Mouse (Mus musculus): ENCODE measurements around the gene Sgk1. TPM values are rescaled to one million over a fixed set of nuclear protein-coding genes. Genes with fewer than 3 reads are reported as not detected.

Gene Sgk1
- polyA plus RNA-seq (2017; shearing (Covaris generic)) = 10 to 100 TPM; 34.8 to 57.5 TPM

DNA sequence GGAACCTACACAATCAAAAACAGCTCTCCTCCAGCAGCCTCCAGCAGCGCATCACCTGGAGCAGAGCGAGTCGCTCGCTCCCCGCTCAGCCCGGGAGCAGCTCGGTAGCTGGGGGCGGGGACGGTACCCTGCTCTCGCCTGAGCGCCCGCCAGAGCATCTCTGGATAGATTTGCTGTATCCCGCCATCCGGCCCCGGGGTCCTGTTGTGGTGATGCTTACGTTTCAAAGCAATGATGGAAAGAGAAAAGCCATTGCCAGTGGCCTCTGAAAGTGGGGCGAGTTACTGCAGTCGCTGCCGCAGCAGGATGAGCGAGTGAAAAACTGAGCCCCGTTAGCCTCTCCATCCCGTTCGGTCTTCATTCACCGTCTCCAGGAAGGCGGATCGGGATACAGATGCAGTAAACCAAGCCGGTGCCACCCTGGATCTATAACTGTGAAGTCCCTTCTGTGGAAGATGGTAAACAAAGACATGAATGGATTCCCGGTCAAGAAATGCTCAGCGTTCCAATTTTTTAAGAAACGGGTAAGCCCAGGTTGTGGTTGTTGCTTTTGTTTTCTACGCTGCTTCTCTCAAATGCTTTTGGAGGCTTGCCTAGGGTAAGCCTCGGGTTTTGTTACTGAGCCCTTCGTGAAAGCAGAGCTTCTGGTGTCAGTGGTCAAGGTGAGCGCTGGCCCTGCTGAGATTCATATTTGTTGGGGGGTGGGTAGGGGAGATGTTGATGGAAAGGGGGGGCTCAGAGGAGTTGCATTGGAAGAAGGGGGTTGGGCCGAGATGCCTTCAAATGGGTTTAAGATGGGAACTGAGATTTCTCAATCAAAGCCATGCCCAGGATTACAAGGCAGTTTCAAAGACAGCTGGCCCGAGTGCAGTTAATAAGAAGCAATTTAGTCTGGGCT lies at the start of gene Sgk1:
Gene Sgk1, plus strand, starts transcription at position 1 of the 898 bp plus-strand sequence.
- peak; percentile 69 for ATAC-seq

DNA sequence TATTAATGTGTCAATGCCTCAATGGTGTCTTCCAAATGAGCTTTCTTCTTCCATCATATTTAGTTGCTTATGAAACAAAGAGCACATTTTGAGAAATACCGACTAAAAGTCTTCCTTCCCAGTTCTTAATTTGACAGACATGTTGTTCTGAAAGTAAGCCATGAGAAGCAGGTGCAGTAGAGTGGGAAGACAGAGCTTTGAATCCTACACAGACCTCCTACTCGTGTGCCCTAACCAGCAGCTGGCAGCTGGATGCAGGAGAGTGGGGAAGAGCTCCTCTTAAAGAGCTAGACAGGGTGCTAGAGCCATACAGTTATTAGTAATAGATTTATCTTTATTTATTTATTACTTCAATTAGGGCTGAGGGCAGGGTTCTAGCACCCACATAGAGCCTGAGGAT lies 49.7 kb upstream of the Sgk1 start:
- no peak for ATAC-seq

DNA sequence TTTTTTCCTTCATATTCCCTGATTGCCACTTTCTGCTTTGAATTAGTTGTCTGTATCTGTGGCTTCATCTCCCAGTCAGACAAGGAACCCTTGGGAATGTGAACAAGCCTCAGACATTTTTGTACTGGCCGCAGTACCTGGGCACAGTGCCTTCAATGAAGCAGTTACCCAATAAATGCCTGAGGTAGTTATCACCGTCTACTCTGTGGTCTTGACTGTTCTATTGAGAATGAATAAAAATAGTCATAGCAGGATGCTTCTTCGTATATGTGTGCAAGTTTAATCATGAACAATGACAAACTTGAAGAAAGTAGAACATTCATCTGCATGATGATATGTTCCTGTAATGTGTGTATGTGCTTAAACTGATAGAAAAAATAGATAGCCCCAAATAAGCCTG lies 48.2 kb upstream of the Sgk1 start:
- ATAC-seq = no peak

DNA sequence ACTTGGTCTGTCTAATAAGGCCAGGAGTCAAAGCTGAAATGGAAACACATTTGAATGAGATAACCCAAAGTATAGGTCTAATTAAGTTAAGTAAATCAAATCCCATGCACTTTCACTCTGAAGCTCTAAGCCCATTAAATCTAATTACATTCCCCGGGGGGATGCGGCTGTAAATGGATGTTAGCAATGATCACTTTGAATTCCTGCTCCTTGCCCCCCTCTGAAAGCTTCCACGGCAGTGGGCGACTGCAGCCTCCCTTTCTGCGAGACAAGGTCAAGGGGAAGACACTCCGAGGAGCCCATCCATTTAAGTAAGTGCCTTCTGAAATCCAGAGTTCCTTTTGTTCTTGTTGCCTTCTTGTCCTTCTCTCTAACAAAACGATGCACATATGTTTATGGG lies 46.9 kb upstream of the Sgk1 start:
- no peak for ATAC-seq

DNA sequence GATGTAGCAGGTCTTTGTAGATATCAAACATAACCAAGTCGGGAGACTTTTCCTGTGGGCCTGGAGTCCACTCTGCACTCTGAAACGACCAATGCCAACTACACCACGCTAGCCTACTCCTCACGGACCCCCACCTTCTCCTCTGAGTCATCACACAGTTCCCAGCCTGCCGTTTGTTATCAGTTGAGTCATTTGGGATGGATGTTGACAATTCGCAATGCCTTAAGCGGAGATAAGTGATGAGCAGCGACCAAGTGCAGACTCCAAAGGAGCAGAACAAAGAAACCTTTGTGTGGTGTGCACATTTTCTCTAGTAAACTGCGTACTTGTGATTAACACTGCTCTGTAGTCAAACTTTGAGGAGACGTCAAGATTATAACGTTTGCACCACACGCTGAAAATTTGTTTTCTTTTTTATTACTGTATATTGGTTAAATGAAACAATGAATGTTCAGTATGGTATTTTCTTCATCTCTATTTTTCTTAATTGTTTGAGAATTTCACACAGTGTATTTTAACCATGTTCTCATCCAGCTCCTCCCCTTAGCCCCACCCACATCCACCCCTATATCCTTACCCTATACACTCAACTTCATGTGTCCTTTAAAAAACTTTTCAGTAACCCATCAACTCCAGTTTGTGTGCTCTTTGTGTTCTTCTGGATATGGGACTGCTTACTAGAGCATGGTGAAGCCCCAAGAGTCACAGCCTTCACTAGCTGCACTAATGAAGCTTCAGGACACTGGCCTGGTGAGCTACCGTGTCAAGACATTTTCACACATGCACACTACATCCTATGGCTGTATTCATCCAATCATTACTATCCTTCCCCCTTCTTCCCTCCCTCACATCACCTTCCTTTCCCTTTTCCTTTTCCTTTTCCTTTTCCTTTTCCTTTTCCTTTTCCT lies 42.5 kb upstream of the Sgk1 start:
- ATAC-seq = no peak

DNA sequence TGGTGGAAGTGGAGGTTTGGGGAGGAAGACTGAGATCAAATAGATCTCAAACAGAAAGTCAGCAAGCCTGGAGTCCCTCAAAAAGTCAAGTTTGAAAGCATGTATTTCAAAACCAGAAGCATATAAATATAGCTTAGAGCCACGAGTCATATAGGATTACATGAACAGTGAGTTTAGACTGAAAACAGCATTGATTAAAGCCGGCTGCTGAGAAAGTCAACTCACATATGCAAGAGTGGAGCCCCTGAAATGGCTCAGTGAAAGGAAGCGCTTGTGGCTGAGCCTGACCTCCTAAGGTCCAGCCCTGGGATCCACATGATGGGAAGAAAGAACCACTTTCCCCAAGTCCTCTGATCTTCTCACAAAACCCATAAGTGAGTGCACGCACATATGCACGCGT lies 38.7 kb upstream of the Sgk1 start:
- ATAC-seq = no peak

DNA sequence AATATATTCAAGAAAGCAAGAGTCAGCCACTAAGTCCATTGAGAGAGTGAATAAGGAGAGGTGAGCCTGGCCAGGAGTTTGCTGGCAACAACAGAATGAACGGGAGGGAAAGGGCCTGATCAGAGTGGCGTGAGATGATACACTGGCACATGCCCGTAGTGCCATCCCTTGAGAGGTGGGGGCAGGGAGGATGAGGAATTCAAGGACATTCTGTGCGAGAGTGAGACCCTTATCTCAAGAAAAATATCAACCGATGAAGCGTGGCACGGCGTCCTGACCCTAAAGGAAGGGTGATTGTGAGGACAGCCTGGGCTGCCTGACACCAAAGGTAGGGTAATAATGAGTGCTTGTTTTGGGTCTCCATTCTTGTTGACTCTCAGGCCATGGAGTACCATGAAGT lies 38.1 kb upstream of the Sgk1 start:
- no peak for ATAC-seq

DNA sequence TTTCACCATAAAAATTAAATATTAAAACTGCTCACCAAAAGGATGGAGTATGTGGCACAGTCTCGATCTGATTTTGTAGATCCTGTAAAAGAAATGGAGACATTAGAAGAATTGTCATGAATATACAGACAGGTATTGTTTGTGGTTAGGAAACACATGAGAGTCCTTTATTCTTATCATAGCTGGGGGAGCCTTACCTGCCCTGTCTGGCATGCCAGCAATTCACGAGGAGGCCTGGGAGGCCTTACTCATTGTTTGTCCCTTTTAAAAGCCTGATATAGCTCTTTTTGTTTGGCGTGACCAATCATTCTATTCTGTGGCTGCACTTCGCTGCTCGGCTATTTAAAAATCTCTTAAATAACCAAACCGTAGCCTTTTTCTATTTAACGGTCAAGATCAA lies 37.6 kb upstream of the Sgk1 start:
- ATAC-seq = no peak

DNA sequence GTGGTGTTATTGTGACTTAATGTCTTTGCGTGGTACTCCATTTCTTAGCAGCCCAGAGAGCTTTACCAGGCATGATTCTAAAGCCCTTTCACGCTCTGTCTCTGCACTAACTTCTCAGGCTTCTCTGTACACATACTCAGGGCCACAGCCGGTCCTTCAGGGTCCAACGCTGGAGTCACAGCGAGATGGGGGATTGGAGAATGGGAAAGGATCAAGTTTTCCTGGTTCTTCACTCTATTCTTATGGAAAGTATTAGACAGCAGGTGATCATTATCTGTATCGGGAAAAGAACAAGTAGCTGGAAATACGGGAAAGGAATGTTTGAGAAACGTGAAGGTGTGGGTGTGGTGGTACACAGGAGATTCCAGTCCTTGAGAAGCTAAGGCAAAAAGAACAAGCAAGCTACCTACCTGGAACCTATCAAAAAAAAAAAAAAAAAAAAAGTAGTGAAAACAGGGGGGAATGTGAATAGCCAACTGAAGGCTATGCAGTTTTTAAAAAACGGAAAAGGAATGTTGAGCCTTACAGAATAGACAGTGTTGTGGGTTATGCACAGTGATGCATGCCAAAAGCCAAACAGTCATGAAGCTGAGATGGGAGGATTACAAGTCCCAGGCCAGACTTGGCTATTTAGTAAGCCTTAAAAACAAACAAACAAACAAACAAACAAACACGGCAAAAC lies 36.2 kb upstream of the Sgk1 start:
- ATAC-seq = no peak

DNA sequence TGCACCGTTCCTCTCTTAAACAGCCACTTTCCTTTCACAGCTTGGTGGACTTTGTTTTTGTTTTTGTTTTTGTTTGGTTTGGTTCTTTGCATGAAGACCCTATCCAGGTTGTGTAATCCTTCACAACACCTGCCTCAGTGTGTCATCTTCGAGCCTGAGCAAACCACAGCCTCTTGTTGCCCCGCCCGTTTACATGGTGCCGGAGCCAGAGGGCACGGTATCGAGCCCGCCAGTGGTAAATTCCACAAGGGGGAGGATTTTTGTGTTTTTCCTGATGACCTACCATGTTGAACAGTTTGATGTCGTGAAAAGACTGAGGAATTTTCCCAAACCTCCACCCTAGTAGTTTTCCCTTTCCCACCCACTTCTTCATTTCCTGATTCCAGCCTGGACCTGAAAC lies 35.6 kb upstream of the Sgk1 start:
- ATAC-seq = no peak

DNA sequence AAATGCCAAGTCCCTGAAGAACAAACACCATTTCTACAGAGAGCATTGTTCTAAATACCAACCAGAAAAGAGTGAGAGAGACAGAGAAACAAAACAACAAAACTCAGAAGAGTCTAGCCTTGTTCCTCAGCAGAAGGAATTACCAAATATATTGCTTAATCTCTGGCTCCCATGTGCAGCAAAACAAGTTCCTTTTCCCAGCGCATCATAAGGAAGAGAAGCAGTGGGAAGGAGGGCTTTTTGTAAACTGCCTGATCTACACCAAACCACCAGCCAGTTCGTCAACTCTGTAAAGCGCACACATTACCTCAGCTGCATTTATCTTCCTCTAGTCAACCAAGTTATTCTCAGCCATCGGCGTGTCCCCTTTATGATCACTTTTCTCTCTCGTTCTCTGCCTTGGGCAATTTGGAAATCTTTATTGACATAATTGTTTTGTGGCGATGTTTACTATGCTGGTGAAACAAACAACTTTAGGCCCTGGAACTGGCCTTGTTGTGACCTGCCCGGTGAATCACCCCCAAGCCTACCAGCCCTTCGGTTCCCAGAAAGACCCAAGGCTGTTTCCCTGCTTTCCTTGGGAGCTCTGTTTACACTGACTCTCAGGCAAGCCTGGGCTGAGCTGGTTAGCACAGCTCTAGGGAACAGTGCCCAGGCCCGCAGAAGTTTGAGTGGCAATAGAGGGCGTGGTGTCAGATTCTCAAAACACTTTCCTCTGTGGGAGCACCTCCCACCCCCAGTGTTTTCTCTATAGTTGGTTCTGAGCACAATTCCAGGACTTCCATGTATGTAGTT lies 34.8 kb upstream of the Sgk1 start:
- ATAC-seq = no peak

DNA sequence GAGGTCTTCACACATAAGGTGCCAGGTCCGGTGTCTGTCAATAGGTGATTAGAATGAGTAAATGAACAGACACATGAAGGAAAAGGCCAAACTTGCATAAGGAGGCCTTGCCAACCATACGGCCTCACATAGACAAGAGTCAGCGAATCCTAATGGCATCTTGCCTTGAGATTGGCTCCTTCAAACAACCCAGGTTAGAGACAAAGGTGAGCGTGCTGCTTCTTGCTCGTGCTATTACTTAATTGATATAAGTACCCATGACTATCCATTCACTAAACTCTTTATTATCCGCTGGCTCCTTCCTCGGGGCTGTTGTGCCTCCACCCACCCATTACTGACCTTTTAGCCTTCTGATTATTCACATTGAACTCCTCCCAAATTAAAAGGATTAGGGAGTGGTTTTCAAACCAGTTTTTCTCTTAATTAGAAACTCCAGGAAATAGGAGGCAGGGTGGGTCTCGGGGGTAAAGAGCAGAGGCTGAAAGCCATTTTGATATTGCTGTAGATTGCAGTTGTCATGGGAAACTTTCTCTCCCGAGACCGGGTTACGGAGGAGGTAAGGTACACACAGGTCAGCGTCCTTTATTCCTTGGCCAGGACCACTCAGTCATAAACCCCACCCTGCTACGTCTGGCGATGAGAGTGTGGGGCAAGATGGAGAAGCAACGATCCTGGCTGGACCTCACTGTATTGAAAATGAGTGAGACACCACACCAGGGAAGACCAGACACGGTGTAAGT lies 33.9 kb upstream of the Sgk1 start:
- no peak for ATAC-seq

DNA sequence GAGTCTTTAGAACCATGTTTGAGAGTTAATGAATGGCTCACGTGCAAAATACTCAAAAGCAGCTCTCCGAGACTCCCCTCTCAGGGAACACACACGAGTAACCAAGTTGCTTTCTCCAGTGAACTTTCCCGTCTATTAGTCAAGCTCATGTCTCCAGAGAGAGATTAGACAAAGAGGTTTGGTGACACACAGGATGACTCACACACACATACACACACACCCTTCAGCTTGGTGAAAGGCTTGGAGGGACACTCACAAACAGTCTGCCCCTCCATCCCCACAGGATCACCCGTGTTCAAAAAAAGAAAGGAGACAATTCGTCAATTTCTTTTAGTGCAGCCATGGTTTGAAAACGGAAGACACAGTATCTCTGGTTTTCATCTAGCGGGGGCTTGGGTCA lies 32.7 kb upstream of the Sgk1 start:
- no peak for ATAC-seq

DNA sequence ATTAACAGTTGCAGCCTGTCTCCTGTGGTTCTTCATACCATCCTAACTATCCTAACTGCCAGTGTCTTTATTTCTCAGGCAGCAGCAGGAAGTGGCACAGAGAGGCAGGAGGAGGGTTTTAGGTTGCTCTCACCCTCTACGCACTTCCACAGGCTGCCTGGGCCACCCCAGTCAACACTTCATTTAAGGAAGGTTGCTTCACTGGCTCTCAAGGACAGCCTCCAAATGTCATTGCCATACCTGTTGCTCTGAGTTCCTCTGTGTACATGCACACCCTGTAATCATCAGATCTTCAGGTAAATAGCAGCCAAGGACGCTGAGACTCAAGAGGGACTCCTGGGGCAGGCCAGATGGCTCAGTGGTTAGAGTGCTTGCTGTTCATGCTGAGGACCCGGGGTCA lies 31.7 kb upstream of the Sgk1 start:
- no peak for ATAC-seq

DNA sequence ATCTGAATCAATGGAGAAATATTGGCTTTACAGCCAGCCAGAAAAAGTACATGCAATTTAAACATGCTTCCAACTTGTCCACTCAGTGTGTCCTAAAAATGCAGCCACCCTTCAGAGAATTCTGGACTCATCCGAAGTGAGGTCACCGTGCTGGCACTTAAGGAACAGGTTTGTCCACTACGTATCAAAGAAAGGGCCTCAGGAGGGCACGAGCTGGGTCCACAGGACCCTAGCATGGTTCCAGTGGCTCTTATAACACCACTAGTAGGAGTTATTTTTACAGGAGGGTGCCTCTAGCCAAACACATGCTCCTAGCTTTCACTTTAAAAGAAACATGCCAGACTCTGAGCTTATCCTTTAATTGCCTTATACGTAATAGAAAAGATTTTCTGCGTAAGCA lies 28.9 kb upstream of the Sgk1 start:
- ATAC-seq = no peak

DNA sequence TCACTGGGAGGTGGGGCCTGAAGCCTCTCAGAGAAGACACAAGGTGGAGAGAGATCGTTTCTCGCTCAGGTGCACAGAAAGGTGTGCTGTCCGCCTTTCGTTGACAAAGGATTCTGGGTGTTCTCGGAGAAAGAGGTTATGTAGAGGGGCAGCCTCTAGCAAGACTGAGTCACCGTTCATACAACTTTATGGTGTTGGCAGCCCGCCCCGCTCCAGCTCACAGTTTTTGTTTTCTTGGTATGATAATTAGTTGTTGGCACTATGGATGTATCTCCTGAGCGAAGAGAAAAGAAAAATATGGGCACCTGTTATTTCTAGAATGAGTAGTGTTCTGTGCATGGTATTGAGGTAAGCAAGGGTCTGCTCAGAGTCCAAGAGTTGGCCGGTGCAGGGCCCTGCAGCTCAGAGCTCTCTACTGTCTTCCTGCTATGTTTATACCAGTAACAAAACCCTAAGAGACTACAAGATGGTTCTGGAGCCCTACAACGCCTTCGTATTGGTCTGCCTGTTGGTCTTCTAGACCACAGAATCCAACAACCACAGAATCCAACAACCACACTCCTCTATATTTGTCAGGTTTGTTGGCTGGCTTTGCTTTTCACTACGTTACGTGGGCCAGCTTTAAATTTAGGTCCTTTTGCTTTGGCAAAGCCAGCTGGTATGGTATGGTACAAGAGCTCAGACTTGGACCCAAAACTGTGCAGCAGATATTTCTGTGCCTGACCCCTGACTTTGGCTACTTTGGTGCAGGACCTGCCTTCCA lies 28.2 kb upstream of the Sgk1 start:
- ATAC-seq = no peak

DNA sequence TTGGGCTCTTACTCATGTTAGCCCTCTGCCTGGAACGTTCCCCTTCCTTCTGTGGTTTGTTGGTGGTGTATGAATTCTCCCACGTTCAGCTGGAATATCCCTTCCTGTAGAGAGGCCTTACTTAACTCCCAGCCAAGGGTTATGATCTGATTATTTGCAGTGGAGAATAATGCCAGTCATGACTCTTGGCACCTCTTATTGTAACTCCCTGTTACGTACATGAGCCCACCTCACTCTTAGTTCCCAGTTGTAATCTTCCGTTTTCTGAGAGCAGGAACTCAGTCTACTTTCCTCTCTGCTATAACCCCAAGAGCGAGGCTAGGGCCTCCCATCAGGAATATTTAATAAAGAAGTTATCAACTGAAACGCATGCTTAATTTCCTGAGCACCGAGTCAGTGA lies 26.6 kb upstream of the Sgk1 start:
- no peak for ATAC-seq

DNA sequence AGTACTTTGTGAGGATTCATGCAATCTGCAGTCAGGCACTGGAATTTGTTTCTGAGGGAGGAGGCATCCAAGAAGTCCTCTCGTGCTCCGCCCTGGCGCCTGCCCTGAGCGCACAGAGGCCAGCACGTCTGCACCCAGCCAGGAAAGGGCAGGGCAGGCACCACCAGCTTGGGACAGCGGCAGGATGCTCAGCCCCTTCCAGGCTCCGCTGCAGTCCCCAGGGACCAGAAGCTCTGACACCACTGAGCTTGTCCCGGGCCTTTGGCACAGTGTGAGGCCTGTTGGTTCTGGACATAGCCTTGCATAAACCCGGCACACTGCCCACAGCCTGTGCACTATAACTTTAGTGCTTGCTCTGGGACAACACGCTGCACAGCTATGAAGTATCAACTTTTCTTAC lies 24.3 kb upstream of the Sgk1 start:
- no peak for ATAC-seq

DNA sequence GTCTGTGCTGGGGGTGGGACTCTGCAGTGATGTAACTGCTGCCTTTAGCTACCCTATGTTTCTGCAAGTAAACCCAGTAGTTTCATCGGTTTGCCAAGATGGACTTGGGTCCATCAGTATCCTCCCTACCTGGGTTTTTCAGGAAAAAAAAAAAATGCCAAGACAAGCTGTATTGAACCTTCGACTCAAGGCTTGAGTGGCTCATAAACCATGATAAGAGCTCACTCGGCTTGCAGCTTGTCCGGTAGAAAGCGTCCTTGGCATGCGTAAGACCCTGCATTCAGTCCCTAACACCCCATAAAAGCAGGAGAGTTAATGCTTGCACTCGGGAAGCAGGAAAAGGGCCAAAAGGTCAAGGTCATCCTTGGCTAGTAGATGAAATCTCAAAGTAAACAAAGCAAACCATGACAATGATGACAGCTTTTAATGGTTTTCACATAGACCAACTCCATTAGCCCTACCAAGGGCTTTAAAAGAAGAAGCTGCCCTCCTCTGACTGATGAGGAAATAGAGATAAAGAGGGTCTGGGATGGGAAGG lies 23.5 kb upstream of the Sgk1 start:
- no peak for ATAC-seq

DNA sequence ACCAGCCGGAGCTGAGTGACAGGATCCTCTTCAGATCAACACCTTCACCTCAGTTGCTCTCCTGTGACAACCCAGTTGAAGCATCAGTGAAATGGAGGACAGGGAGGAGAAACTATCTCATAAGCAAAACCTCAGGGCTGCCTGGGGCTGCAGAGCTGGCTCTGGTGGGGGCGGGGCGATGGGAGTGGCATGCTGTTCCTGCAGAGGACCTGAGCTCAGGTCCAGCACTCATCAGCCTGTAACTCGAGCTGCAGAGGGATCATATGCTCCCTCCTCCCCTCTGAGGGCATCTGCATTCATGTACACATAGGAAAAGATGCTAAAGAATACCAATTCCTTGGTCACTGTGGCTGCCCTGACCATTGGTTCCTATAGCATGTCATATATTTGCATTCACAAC lies 15.5 kb upstream of the Sgk1 start:
- no peak for ATAC-seq

DNA sequence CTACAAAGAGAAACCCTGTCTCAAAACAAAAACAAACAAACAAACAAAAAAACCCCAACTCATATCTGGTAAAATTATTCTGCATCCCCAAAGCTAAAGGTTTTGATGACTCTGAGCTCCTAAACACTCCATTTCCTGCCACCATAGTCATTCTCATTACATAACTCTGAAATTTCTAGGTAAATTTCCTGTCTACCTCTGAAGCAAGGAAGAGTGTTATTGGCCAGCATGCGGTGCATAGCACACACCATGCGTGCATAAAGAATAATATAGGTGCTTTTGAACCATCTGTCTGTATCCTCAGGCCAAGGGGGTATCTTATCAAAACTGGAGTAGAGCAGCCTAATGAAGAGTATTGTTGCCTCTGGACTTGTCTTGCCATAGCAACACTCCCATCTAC lies 13.8 kb upstream of the Sgk1 start:
- no peak for ATAC-seq
